ENCODE assay signal across 22 mouse cellular contexts in the genomic region with DNA sequence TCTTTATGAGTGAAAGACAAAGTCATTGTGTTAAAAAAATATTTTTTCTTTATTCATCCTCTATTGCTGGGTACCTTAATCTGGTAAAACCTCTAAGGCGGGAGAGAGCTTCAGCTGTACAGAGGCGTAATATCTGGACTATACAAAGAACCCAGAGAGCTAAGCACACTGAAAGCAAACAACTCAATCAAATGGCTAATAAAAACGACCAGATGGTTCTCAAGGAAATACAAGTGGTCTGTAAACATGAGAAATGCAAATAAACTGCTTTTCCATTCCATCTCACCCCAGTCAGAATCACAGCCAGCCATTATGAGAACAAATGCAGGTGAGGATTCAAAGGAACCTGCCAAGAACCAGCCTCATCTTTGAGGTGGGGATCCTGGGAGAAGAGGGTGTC. TPM values are rescaled to one million over a fixed set of nuclear protein-coding genes. Genes with fewer than 3 reads are reported as not detected.
DNase-seq lines count a peak whose midpoint lies in the region; ATAC-seq and TF ChIP-seq lines count a peak whose summit lies in the region.
"Had no signal": no experiment of that assay in that cellular context is flagged by ENCODE, and none has a peak within 500 bp of the region (broad histone marks: within the 10 kb centered on the region; RNA-seq: fewer than 3 reads in every experiment).

No protein-coding gene starts in this region.

- peaks cover 48% of the 10 kb centered on the region for H3K36me3 ChIP-seq in lung, embryonic 14.5 days (ENCODE audit: insufficient read depth)
- peaks cover 29% of the 10 kb centered on the region for H3K36me3 ChIP-seq in lung, postnatal 0 days (ENCODE audit: insufficient read depth, low read length)
- peaks cover 68% of the 10 kb centered on the region for H3K36me3 ChIP-seq in myocyte (ENCODE audit: control insufficient read depth, insufficient read depth)
- H3K36me3 ChIP-seq: G1E had no signal

- no peak overlapping the region for H3K4me3 ChIP-seq in lung, embryonic 14.5 days (ENCODE audit: low read depth, low read length)
- H3K4me3 ChIP-seq in lung, postnatal 0 days (ENCODE audit: low read depth, low read length) = no peak overlapping the region
- no peak overlapping the region for H3K4me3 ChIP-seq in lung, adult 2 months (replicated peaks; ENCODE audit: extremely low read depth, low read depth, low read length)
- H3K4me3 ChIP-seq in myocyte = no peak overlapping the region
- H3K4me3 ChIP-seq: embryonic facial prominence, embryonic 10.5 days; embryonic facial prominence, embryonic 12.5 days; forebrain, embryonic 13.5 days; forebrain, embryonic 15.5 days had no signal

- 58% methylated on average over 3 of the region's 3 CpGs for WGBS in lung, embryonic 14.5 days
- 49% methylated on average over 3 of the region's 3 CpGs for WGBS in lung, postnatal 0 days
- WGBS in lung, adult 2 months = 57% methylated on average over 3 of the region's 3 CpGs

- no peak for TF ChIP-seq POLR2A in lung, adult 2 months (IDR thresholded peaks at IDR 0.05; ENCODE audit: borderline replicate concordance, extremely low read depth, low read depth, low read length)
- TF ChIP-seq POLR2A in myocyte (IDR thresholded peaks at IDR 0.05; ENCODE audit: insufficient read length, low read depth) = no peak

- H3K9ac ChIP-seq in lung, embryonic 14.5 days = no peak overlapping the region
- H3K9ac ChIP-seq in lung, postnatal 0 days (replicated peaks; ENCODE audit: low read depth) = no peak overlapping the region
- H3K9ac ChIP-seq: embryonic facial prominence, embryonic 12.5 days; forebrain, embryonic 13.5 days; forebrain, embryonic 15.5 days; forebrain, postnatal 0 days had no signal

- TF ChIP-seq CTCF in lung, embryonic 14.5 days (IDR thresholded peaks at IDR 0.05; ENCODE audit: low read depth) = no peak
- TF ChIP-seq CTCF in lung, postnatal 0 days (IDR thresholded peaks at IDR 0.05) = no peak
- no peak for TF ChIP-seq CTCF in lung, adult 2 months (IDR thresholded peaks at IDR 0.05; ENCODE audit: insufficient read depth, low read length)

- no peak for ATAC-seq in lung, embryonic 14.5 days (ENCODE audit: insufficient read depth)
- peak; percentile 55 for ATAC-seq in lung, postnatal 0 days
- ATAC-seq: activated CD4-positive, CD25-positive, alpha-beta regulatory T cell, adult 4 months; forebrain, embryonic 13.5 days; forebrain, embryonic 15.5 days; forebrain, postnatal 0 days; Patski had no signal

- H3K27me3 ChIP-seq in lung, embryonic 14.5 days (ENCODE audit: insufficient read depth, low read length) = no peaks in the 10 kb centered on the region
- no peaks in the 10 kb centered on the region for H3K27me3 ChIP-seq in lung, postnatal 0 days (replicated peaks; ENCODE audit: insufficient read depth, low read length)
- H3K27me3 ChIP-seq in myocyte (ENCODE audit: control insufficient read depth, insufficient read depth, insufficient read length) = no peaks in the 10 kb centered on the region
- H3K27me3 ChIP-seq: embryonic facial prominence, embryonic 12.5 days; forebrain, embryonic 13.5 days; forebrain, embryonic 15.5 days; Patski had no signal

- H3ac ChIP-seq in myocyte (ENCODE audit: control insufficient read depth, insufficient read length) = no peak overlapping the region

- no peaks in the 10 kb centered on the region; the same call in 1 of the 2 replicates for H3K9me3 ChIP-seq in lung, embryonic 14.5 days (ENCODE audit: low read depth, low read length)
- H3K9me3 ChIP-seq in lung, postnatal 0 days (ENCODE audit: low read length) = no peaks in the 10 kb centered on the region
- H3K9me3 ChIP-seq: embryonic facial prominence, embryonic 12.5 days had no signal

- H3K27ac ChIP-seq in lung, embryonic 14.5 days (ENCODE audit: low read depth) = 0 out of 2 replicates have a peak overlapping the region, but pooled peaks have one; percentile 0
- H3K27ac ChIP-seq in lung, postnatal 0 days (ENCODE audit: low read length) = no peak overlapping the region
- H3K27ac ChIP-seq: embryonic facial prominence, embryonic 10.5 days; embryonic facial prominence, embryonic 12.5 days; forebrain, embryonic 13.5 days; forebrain, embryonic 15.5 days had no signal

- no peak for TF ChIP-seq EP300 in lung, postnatal 0 days (IDR thresholded peaks at IDR 0.05)

- no peak for DNase-seq in lung, embryonic 14.5 days
- DNase-seq in lung, postnatal 4 days = no peak
- DNase-seq in lung, postnatal 0 days (ENCODE audit: low spot score) = peak; percentile 59
- DNase-seq in lung, adult 2 months = no peak
- DNase-seq in right cerebral cortex, adult 2 months (ENCODE audit: low spot score in 2 of 2) = no peak
- DNase-seq: adrenal gland, adult 8-10 months; adrenal gland, postnatal 14 days; adrenal gland, postnatal 36 days; cerebellum, adult 11-12 months; cerebellum, adult 2 months; cerebellum, adult 9-10 months; cerebellum, postnatal 10 days; cerebellum, postnatal 25 days; forebrain, postnatal 0 days had no signal

- no peaks in the 10 kb centered on the region for H3K79me2 ChIP-seq in myocyte (ENCODE audit: control insufficient read depth, insufficient read depth)

- H3K4me1 ChIP-seq in lung, embryonic 14.5 days (ENCODE audit: insufficient read depth) = no peaks in the 10 kb centered on the region
- no peaks in the 10 kb centered on the region for H3K4me1 ChIP-seq in lung, postnatal 0 days (ENCODE audit: insufficient read depth, low read depth, low read length)
- H3K4me1 ChIP-seq in lung, adult 2 months (ENCODE audit: control insufficient read depth, insufficient read depth, low read length) = no peaks in the 10 kb centered on the region
- H3K4me1 ChIP-seq: embryonic facial prominence, embryonic 10.5 days; forebrain, embryonic 13.5 days; forebrain, embryonic 15.5 days had no signal

- no peak overlapping the region for H3K4me2 ChIP-seq in lung, embryonic 14.5 days
- no peak overlapping the region for H3K4me2 ChIP-seq in lung, postnatal 0 days (replicated peaks; ENCODE audit: low read depth, low read length)
- no peak overlapping the region for H3K4me2 ChIP-seq in myocyte (ENCODE audit: low read depth)
- H3K4me2 ChIP-seq: embryonic facial prominence, embryonic 12.5 days; forebrain, embryonic 13.5 days; forebrain, embryonic 15.5 days had no signal

TF ChIP-seq in myocyte, 11 proteins besides CTCF, POLR2A, EP300 and RAD21:
- TF ChIP-seq E2F4 (IDR thresholded peaks at IDR 0.05; ENCODE audit: insufficient read depth) (no peak), SRF (IDR thresholded peaks at IDR 0.05; ENCODE audit: control insufficient read depth, insufficient read length, low read depth) (no peak), TCF3 (IDR thresholded peaks at IDR 0.05; ENCODE audit: insufficient read length, low read depth) (no peak), USF1 (IDR thresholded peaks at IDR 0.05; ENCODE audit: low read depth) (no peak), POLR2AphosphoS2 (IDR thresholded peaks at IDR 0.05; ENCODE audit: insufficient read length, low read depth) (peak; percentile 4), REST (IDR thresholded peaks at IDR 0.05; ENCODE audit: insufficient read depth, insufficient read length) (no peak), MAX (IDR thresholded peaks at IDR 0.05; ENCODE audit: low read depth) (no peak), MYOG (IDR thresholded peaks at IDR 0.05; ENCODE audit: control insufficient read depth in 1 of 3, insufficient read depth in 1 of 3, insufficient read length in 2 of 3, low read depth in 2 of 3) (no peak), CEBPB (IDR thresholded peaks at IDR 0.05; ENCODE audit: insufficient read depth, poor library complexity, severe bottlenecking) (no peak)

RNA-seq across cellular contexts. Expression of a gene that starts 28.4 kb away (rescaled TPM):
- 5.0 and 6.0 TPM in 2 replicates for polyA plus RNA-seq in lung, embryonic 14.5 days (2014; fragmentation: Nextera tagmentation; extraction: Ambion mirVana)
- 36.2 and 36.8 TPM in 2 replicates for polyA plus RNA-seq in lung, postnatal 0 days (2015; fragmentation: Nextera tagmentation; extraction: Ambion mirVana)
- polyA plus RNA-seq in lung, adult 2 months (2012; rRNA removed) = 10.9 and 15.5 TPM in 2 replicates
- 32.8 TPM for polyA plus RNA-seq in myocyte (2012; fragmentation: generic; extraction: Trizol)
- polyA plus RNA-seq: G1E had no signal
